Mouse (Mus musculus): ENCODE data around the gene Zfp3.

The Zfp3 gene

DNA sequence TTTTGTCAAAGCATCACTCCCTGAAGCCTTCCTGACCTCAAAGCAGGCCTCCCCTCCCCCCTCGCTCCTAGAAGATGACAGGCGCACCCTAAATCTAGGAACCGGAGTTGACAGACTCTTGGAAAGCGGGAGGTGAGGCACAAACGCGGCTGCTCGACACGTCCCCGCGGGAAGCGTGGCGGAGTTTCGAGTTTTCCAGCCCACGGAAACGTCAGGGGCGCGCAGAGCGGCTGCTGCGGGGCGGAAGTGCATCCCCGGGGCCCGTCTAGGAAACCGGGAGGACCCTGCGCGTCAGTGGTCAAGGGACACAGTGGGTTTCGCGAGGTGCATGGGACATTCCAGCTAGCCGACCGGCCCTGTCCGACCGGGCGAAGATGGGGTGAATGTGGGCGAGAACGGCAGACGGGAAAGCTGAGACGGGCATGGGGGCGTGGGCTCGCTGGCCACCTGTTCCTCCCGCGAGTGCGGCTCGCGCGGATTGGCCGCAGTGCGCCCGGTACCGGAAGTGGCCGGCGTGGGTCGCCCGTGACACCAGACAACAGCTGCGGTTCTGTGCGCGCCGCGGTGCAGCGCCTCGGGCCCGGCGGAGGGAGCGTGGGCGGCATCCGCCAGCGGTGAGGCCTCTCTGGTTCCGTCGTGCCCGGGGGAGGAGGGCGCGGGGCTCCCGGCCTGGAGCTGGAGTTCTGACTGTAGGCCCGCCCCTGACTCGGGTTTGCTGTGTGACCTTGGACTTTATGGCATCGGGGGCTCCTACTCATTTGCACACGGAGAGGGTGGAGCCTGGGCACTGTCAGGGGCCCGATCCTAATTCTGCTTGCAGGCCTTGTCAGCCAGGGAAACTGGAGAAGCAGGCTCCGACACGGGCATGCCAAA, at the start of gene Zfp3:
Gene Zfp3, plus strand, starts transcription at position 274 of the 873 bp plus-strand sequence.
- in situ Hi-C loops (cut with MboI, MseI): loop anchor here (5.0 kb wide), 1 partner anchor 337 kb away; no protein-coding TSS in a partner anchor

DNA sequence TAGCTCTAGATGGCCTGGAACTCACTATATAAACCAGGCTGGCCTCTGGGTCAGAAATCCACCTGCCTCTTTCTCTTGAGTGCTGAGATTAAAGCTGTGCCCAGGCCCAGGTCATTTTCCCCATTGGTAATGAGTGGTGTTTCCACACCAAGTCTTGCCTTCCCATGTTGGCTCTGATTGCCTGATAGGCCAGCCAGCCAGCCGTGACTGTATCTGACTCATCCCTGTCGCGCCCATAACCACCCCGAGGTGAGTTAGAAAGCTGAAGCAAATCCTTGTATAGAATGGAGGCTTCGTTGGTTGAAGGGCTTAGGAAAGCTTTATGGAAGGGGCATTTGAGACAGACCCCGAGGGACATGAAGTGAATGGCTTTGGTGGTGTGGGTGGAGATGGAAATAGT, 48.2 kb upstream of the Zfp3 start:
- in situ Hi-C loops (cut with MboI, MseI): no loop called here

DNA sequence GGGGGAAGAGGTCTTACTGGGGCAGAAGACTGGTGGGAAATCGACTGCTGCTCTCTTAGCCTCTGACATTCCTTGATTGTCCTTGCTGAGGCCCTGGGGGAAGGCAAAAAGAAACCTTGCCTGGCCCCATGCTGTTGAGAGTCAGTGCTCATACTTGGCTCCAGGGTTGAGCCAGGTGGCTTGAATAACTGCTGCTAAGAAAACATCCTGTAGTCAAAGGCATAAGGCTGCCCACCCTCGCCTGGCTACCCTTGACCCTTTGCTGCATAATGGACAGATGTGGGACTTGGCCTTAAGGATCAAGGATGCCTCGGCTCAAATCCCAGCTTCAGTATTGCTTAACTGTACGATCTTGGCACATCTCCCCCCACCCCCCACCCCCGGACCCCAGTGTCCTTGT, 45.5 kb upstream of the Zfp3 start:
- in situ Hi-C loops (cut with MboI, MseI): no loop called here

DNA sequence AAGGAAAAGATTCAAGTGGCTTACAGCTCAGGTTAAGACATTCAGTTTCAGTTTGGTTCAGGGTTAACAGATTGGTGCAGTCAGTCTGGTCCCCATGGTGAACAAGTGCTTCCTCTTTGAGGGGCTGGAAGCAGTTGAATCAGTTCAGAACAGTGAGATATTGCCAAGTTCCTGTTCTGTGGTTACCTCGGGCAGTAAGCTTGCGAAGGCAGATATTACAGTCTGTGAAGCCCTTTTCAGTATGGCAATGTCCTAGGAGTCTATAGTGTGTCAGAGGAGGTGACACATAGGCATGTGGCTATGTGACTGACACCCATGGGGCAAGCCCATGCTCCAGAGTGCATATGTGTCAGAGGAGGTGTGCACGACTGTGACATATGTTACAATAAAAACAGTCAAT, 43.4 kb upstream of the Zfp3 start:
- in situ Hi-C loops (cut with MboI, MseI): no loop called here

DNA sequence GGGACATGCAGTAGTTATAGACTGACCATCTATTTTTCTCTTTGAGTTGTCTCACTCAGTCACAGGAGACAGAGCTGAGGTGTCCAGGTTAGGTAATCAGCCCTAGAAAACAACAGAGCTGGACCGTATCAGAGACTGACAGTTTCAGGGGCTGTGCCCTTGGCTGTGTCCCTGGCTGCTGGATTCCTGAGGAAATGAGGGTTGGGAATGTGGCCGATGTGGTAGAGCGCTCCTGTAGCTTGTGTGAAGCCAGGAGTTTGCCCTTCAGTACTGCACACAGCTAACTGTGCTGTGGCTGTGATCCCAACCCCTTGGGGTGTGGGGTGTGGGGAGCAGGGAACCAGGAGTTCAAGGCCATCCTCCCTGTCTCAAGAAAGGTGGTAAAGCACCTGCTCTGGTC, 42.9 kb upstream of the Zfp3 start:
- in situ Hi-C loops (cut with MboI, MseI): no loop called here

DNA sequence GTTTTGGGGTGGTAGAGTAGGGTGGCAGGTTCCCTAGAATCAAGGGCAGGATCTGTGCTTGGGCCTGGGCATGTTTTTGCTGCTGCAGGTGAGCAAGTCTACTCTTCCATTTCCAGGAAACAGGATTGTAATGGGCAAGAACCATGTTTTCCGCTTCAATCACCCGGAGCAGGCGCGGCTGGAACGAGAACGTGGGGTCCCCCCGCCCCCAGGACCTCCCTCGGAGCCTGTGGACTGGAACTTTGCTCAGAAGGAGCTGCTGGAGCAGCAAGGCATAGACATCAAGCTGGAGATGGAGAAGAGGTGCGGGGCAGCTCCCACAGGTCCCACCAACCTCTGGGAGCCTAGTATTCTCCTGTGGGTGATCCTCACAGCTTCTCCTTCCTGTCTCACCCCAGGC, 39.3 kb upstream of the Zfp3 start:
- in situ Hi-C loops (cut with MboI, MseI): no loop called here

DNA sequence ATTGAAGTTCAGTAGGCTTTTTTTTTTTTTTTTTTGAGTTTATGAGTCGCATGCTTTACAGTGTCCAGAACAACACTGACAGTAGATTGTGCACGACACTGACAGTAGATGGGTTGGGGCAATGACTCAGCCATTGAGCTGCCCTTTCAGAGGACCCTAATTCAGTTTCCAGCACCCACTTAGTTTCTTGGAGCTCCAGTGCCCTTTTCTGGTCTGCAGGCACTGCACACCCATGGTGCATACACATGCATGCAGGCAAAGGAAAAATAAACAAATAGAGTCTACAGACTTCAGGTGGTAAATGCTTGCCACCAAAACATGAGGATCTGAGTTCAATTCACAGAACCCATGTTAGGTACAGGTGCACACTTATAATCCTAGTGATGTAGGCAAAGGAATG, 37.4 kb upstream of the Zfp3 start:
- in situ Hi-C loops (cut with MboI, MseI): no loop called here

DNA sequence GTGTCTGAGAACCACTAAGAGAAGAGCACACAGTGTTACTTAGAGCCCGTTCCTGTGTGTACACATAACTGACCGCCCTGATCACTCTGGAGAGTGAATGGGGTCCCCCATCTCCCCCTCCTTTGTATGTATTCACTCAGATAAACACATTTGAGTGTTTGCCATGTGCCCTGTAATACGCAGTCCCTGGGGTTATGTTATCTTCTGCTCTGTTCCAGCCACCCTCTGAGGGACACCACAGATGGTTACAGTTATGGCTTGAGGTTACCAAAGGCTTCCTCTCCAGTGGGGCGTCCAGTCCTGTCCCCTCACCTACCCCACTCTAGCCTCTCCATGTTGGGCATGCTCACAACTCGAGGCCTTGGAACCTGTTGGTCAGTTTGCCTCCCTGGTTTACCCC, 36.6 kb upstream of the Zfp3 start:
- in situ Hi-C loops (cut with MboI, MseI): no loop called here

DNA sequence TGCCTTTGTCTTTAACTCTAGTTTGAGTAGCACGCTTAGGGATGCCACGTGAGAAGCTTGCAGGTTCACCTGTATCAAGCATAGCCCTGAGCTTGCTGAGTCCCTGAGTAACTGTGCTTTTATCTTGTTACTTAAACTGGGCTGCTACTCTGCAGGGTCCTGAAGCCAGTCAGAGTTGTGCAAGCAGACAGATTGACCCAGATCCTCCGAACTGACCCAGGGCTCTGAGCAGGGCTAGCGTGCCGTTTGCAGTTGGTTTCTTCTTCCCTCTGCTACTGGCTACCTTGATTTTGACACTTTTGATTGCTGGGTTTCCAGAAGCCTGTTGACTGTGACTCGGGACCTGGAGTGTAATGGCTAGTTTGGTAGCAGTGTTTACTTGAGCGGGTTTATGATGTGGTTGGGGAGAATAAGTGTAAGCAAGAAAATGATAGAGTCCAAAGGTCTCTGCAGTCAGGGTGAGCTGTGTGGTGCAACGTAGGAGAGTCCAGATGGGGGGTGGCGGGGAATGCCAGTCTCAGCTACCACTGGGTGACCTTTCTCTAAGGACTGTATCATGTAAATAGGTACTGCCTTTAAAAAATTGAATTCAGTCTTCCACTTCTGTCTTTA, 33.5 kb upstream of the Zfp3 start:
- in situ Hi-C loops (cut with MboI, MseI): no loop called here

DNA sequence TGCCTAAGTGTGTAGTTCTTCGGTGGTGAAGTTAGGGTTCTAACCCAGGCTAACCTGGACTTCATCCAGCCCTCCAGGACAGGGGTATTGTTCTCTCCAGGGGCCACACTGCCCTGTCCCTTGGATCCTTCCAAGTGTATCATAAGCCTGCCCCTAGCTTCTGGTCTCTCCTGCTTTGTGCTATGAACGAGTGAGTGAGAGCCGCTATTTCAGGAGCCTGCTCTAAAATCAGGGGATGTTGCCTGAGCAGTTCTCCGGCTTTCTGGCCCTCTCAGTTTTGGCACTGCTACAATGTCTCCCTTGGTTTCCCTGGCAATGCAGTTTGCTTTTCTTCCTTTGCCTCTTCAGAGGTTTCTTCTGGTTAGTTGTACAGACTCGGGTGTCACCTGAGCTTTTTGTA, 32.8 kb upstream of the Zfp3 start:
- in situ Hi-C loops (cut with MboI, MseI): no loop called here

DNA sequence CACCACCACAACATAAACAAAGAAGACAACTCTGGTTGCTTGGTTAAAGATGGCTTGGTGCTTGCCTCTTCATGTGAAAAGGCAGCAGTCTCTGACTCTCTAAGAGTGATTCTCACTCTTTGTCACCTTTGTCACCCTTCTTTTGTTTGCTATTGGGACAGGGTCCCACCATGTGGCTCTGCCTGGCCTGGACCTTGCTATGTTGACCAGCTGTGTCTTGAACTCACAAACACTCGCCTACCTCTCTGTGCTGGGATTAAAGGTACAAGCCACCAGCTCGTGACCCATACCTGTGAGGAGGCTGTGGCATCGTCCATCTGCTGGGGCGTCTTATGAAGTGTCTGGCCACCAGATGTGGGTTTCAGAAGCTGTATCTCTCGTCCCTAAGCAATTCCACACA, 30.8 kb upstream of the Zfp3 start:
- in situ Hi-C loops (cut with MboI, MseI): no loop called here

DNA sequence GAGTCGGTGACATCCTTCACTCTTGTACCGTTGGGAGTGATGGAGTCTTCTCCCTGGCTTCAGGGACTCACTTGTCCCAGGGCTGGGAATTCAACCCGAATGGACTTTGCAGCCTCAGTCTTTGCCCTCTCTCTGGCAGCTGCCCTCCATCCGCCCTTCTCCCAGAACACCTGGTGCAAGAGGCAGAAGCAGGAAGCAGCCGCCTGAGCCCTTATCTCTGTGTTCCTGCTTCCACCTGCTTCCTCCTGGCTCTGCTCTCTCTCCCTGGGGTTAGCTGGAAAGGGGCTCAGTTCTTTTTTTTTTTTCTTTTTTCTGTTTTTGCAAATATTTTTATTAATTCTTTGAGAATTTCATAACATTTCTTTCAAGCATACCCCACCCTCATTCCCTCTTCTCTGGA, 26.3 kb upstream of the Zfp3 start:
- in situ Hi-C loops (cut with MboI, MseI): no loop called here

DNA sequence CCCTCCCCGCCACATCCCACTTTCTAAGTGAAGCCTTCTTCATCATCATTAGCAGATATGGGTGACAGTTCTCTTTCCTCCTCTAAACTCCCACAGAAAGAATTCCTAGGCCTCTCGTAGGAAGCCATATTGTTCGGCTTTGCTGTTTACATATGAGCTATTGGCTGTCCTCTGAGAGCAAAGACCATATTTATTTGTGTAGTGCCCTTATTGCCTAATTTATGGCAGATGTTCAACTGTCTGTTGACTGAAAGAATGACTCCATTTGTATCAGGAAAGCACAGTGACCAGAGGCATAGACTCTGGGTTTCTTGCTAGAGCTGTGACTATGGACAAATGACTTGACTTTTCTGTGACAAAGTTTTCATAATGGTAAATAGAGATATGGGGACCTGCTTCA, 22.4 kb upstream of the Zfp3 start:
- in situ Hi-C loops (cut with MboI, MseI): no loop called here

DNA sequence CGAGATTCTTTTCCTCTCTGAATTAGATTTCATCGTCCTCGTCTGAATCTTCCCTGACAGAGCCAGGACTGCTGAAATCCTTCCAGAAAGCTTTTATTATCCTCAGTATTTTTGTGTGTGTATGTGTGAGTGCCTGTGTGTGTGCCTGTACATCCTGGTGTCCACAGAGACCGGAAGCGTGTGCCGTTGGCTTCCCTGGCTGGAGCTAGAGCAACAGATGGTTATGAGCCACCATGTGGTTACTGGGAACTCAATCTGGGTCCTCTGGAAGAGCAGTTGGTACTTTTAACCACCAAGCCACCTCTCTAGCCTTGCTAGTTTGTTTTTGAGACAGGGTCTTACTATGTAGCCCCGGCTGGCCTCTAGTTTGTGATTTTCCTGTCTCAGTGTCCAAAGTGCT, 21.9 kb upstream of the Zfp3 start:
- in situ Hi-C loops (cut with MboI, MseI): no loop called here

DNA sequence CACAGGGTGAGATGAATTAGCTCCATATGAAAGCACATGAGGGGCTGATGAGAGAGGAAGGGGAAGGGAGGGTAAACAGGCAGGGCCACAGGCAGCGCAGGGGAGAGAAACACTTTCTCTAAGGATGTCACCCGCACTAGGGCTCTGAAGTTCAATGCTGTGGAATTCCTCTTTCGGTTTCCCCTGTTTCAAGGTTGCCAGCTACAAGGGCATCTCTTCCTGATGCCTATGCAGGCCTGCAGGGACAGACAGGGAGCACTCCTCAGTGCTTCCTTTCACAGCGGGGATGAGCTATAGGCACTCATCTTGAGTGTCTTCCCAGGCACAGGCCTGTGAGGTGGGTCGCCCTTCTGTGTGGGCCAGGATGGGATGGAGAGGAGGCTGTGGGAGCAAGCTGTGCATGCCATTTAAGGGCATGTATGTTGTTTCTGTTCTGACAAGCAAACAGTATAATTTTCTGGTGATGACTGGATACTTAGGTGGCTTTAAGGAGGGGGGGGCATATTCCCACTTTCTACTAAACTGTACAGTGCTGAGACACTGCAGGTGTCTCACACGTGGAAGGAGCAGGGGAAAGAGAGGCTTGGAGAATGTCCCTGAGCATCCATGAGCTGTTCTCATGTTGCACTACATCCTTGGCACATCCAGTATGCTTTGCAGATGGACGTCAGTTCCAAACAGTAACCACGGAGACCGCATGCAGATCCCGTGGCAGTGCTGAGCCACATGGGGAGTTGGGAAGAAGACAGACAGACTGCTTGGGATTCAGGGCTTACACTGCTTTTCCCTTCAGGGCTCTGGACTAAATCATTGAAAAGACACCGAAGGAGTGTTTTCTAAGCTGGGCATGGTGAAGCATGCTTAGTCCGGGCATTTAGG, 21.2 kb upstream of the Zfp3 start:
- in situ Hi-C loops (cut with MboI, MseI): no loop called here

DNA sequence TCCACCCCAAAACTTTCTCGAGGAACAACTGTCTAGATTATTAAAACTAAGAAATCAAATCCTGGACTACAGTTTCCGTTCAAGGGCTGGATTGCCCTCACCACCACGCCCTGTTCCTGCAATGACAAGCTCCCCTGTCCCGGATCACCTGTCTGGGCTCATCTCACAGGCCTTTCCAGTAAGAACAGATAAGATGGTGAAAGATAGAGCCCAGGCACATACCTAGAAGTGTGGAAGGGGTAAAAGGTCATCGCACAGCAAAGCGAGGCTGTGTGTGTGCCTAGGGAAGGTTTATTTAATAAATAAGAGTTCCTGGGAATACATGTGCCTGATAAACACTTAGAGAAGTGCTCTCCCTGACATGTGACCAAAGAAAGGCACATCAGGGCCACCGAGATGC, 18.4 kb upstream of the Zfp3 start:
- in situ Hi-C loops (cut with MboI, MseI): no loop called here

DNA sequence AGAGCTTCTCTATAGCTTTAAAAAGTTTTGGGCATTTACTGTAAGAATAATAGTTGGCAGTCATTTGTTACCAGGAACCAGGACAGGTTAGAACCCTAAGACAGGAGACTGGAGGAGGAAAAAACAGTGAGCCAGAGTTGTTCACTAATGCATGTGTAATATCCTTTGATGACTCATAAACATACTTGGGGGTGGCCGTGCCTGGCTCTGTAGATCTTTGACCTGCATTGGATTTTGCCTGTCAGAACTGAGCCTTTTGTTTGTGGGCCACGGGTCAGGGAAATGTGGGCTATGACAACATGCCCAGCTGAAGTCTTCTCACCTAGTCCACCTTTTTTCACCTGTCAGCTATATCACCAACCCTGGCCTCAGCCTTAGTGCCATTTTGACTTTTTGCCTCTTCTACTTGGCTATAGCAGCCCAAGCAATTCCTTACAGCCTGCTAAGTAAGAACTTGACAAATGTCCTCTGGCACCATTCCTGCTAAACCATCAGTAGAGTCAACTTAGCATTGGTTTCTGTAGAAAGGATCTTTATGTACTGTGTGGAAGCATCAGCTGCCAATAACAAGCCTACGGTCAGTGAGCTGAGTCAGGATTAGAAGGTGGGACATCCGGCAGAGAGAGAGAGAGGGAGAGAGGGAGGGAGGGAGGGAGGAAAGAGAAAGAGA, 16.0 kb upstream of the Zfp3 start:
- in situ Hi-C loops (cut with MboI, MseI): no loop called here

DNA sequence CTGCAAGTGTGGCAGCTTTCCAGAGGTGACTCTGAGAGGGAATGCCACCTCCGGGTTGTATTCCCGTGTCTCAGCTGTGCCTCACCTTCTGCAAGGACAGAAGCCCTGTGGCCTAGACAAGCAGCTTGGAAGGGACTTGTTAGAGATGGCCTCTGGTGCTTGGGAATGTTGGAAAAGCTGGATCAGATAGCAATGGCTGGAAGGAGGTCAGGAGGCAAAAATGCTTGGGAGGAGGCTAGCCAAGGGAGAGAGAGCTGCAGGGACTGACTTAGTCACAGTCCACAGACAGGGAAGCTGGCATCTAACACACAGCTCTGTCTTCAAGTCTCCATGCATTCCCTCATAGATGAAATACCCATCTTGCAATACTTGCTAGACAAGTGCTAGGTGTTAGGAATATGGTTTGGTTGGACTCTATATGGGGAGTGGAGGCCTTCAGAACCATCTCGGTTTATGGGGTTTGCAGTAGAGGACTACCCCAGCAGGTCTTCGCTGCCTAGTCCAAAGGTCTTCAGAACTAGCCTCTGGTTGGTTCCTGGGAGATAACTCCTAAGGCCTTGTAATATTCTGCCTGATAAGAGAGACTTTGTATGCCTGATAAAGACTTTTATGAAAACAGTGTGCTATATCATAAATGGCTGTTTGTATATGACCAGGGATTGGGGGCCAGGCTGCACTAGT, 11.5 kb upstream of the Zfp3 start:
- in situ Hi-C loops (cut with MboI, MseI): no loop called here

DNA sequence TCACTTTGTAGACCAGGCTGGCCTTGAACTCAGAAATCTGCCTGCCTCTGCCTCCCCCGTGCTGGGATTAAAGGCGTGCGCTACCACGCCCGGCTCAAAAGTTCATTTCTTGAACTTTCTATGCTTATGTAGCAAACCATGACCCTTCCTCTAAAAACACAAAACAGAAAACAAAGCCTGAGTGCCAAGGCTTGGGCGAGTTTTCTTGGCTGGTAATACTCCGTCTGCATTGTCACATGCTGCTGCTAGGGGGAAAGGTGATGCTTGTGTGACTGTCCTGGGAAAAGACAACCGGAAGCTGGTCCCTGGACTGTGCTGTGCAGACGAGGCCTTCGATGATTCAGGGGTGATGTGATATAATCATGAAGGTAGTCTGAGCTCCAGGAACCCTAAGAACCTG, 10.9 kb upstream of the Zfp3 start:
- in situ Hi-C loops (cut with MboI, MseI): no loop called here

DNA sequence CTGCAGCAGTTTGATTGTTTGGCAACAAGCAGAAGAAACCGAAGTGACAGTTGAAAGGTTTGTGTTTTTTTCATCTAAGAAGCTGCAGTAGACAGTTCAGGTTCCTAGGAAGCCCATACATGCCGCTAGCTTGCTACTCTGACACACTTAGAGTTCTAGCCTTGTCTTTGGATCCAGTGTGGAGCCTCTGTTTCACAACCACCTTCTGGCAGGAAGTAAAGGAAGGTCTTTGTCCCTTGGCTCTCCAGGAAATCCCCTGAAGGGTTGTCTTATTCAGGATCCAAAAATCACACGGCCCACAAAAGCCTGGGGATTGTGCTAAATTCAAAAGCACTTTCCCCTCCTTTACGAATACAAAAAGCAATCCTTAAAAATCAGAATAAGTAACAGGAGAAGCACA, 9.5 kb upstream of the Zfp3 start:
- in situ Hi-C loops (cut with MboI, MseI): no loop called here

DNA sequence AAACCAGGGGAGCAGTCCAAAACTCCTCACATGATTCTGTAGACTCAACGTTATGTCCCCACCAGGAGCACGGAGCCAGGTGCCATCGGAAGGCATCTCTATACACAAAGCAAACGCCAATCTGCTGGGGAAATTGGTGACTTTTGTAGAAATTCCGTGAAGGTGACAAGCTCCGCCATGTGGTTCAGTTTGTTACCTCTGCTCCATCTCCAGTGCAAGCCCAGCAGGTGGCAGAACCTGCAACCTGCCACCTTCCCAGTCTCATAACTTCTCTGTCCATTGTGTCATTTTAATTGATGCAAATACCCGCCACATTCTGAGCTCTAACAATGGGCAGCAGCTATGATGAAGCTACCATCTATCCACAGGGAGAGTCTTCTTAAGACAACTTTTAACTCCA, 9.1 kb upstream of the Zfp3 start:
- in situ Hi-C loops (cut with MboI, MseI): loop anchor here (5.0 kb wide), 1 partner anchor 68 kb away; the partner anchor contains the start of gene Camta2

All from T-helper 2 cell (primary cell).